Mouse (Mus musculus): ENCODE measurements at regions not wholly inside any gene's neighbourhood (a gene's known extent, or its start where the extent isn't known, plus 50 kb on each side); places are given as distances from the start of the nearest gene placed in this dataset.
A peak's percentile ranks its signal among the peaks of the same experiment; 100 is the strongest.

- no peaks in the 10 kb centered on the region for H3K9me3 ChIP-seq (replicated peaks; ENCODE audit: low read length)
- no peak overlapping the region for H3K4me2 ChIP-seq (ENCODE audit: insufficient read depth, low read depth, poor library complexity, severe bottlenecking)
- in situ Hi-C loops (cut with MboI; ENCODE audit: low pct_ligation_motif_present, low pct_unique_long_range_greater_than_20kb, low sequenced_read_pairs), result no loop called here
- no peak overlapping the region for H3K4me3 ChIP-seq (replicated peaks in 1 of 3; ENCODE audit: low read depth in 2 of 3, low read length in 2 of 3, poor library complexity in 1 of 3)
- no peaks in the 10 kb centered on the region for H3K36me3 ChIP-seq (replicated peaks in 1 of 2; ENCODE audit: control insufficient read depth in 1 of 2, insufficient read depth in 1 of 2, low read length in 1 of 2)
- dilution Hi-C loops (cut with MboI; ENCODE audit: extremely low pct_ligation_motif_present, extremely low pct_unique_long_range_greater_than_20kb, low sequenced_read_pairs), result no loop called here
- no peak overlapping the region for H3K27ac ChIP-seq (ENCODE audit: insufficient read depth, low read depth)
- DNase-seq (ENCODE audit: extremely low read depth), result peak; percentile 49
- no peaks in the 10 kb centered on the region for H3K27me3 ChIP-seq (replicated peaks)
- peaks cover 0 to 4% of the 10 kb centered on the region in 2 experiments; a peak in 1 of 4 replicates for H3K4me1 ChIP-seq (ENCODE audit: control insufficient read depth in 1 of 2, insufficient read depth in 2 of 2)
- H3K9ac ChIP-seq (ENCODE audit: insufficient read depth, low read depth), result no peak overlapping the region
- TF ChIP-seq RAD21 (IDR thresholded peaks at IDR 0.05; ENCODE audit: low read depth, low read length), result peak; percentile 83
- peak; percentile 42 to 77; a peak in 3 of 4 replicates for TF ChIP-seq CTCF (conservative IDR thresholded peaks at IDR 0.05 in 1 of 2, IDR thresholded peaks at IDR 0.05 in 1 of 2; ENCODE audit: low read depth in 2 of 2, low read length in 2 of 2)
- peak; percentile 62 for TF ChIP-seq SMC3 (IDR thresholded peaks at IDR 0.05; ENCODE audit: low read depth, low read length)
- TF ChIP-seq KAT2A (IDR thresholded peaks at IDR 0.05; ENCODE audit: insufficient replicate concordance, low read length), result no peak
- no peaks in the 10 kb centered on the region for H3K79me2 ChIP-seq (replicated peaks; ENCODE audit: control insufficient read depth, extremely low read depth, insufficient read depth, poor library complexity, severe bottlenecking)
Measured at GRCm38 (mm10) chr3:10684885-10685500, 349.5 kb upstream of the Gm38303 start.

GRCm38 (mm10) chr3:10681938-10682337 lies 346.5 kb upstream of the Gm38303 start:
- Histone ChIP-seq H3K9ac (ENCODE audit: insufficient read depth, low read depth) (no peak overlapping the region), H3K9me3 (replicated peaks; ENCODE audit: low read length) (no peaks in the 10 kb centered on the region), H3K79me2 (replicated peaks; ENCODE audit: control insufficient read depth, extremely low read depth, insufficient read depth, poor library complexity, severe bottlenecking) (no peaks in the 10 kb centered on the region), H3K27ac (ENCODE audit: insufficient read depth, low read depth) (no peak overlapping the region), H3K27me3 (replicated peaks) (no peaks in the 10 kb centered on the region), H3K4me2 (ENCODE audit: insufficient read depth, low read depth, poor library complexity, severe bottlenecking) (no peak overlapping the region), H3K4me3 (replicated peaks in 1 of 3; ENCODE audit: low read depth in 2 of 3, low read length in 2 of 3, poor library complexity in 1 of 3) (no peak overlapping the region), H3K4me1 (ENCODE audit: control insufficient read depth in 1 of 2, insufficient read depth in 2 of 2) (0 out of 4 replicates have a peak, but pooled peaks cover 0 to 4% of the 10 kb centered on the region in 2 experiments), H3K36me3 (replicated peaks in 1 of 2; ENCODE audit: control insufficient read depth in 1 of 2, insufficient read depth in 1 of 2, low read length in 1 of 2) (no peaks in the 10 kb centered on the region)
- no peak for DNase-seq (ENCODE audit: extremely low read depth)
- no peak for TF ChIP-seq SMC3 (IDR thresholded peaks at IDR 0.05; ENCODE audit: low read depth, low read length)
- no peak for TF ChIP-seq TCF12 (IDR thresholded peaks at IDR 0.05; ENCODE audit: low read depth, low read length)
- TF ChIP-seq NELFE (IDR thresholded peaks at IDR 0.05; ENCODE audit: low read depth, low read length), result no peak
- TF ChIP-seq KAT2A (IDR thresholded peaks at IDR 0.05; ENCODE audit: insufficient replicate concordance, low read length), result no peak
- no peak for TF ChIP-seq MAFK (IDR thresholded peaks at IDR 0.05; ENCODE audit: insufficient replicate concordance, low read length)
- peak; percentile 68 for TF ChIP-seq ZKSCAN1 (IDR thresholded peaks at IDR 0.05; ENCODE audit: borderline replicate concordance, low read depth, low read length)
- TF ChIP-seq JUND (conservative IDR thresholded peaks at IDR 0.05; ENCODE audit: low read depth, low read length), result no peak
- TF ChIP-seq MAX (IDR thresholded peaks at IDR 0.05; ENCODE audit: low read length), result no peak
- no peak for TF ChIP-seq SIN3A (IDR thresholded peaks at IDR 0.05; ENCODE audit: low read length)
- TF ChIP-seq IRF4 (IDR thresholded peaks at IDR 0.05; ENCODE audit: low read depth, low read length), result peak; percentile 51; the same call in 1 of the 2 replicates
- peak; percentile 61; the same call in 1 of the 2 replicates for TF ChIP-seq EP300 (IDR thresholded peaks at IDR 0.05; ENCODE audit: low read length)
- no peak for TF ChIP-seq ZNF384 (IDR thresholded peaks at IDR 0.05; ENCODE audit: low read depth, low read length)
- no peak for TF ChIP-seq RCOR1 (conservative IDR thresholded peaks at IDR 0.05; ENCODE audit: low read depth, low read length)
- TF ChIP-seq USF1 (IDR thresholded peaks at IDR 0.05; ENCODE audit: low read depth, low read length), result no peak
- in situ Hi-C loops (cut with MboI; ENCODE audit: low pct_ligation_motif_present, low pct_unique_long_range_greater_than_20kb, low sequenced_read_pairs) (no loop called here), dilution Hi-C loops (cut with MboI; ENCODE audit: extremely low pct_ligation_motif_present, extremely low pct_unique_long_range_greater_than_20kb, low sequenced_read_pairs) (no loop called here)
